Mouse (Mus musculus) neural tube, embryonic 12.5 days (tissue): ENCODE results near the gene Mansc4. TPM values are rescaled to one million over a fixed set of nuclear protein-coding genes. Genes with fewer than 3 reads are reported as not detected.

ENCODE experiments used
- ATAC-seq: fragments of 200-750 bp; cut with Nextera tagmentation; 2 replicates; pipeline ENCODE4 v1.8.0; 2017; ENCODE audit warnings: low read depth, mild to moderate bottlenecking, moderate TSS enrichment, moderate library complexity; ENCODE audit not compliant: low FRiP score
- H3K27ac ChIP-seq: fragments of 300-500 bp; sonication (generic); 2 replicates; pipeline ENCODE4 v1.5.1; 2016
- H3K27me3 ChIP-seq: fragments of 300-500 bp; sonication (generic); replicated peaks from 2 replicates; pipeline ENCODE4 v1.6.1; 2016; ENCODE audit warnings: mild to moderate bottlenecking
- H3K36me3 ChIP-seq: fragments of 300-500 bp; sonication (generic); 2 replicates; pipeline ENCODE4 v1.6.1; 2016; ENCODE audit warnings: mild to moderate bottlenecking
- H3K4me1 ChIP-seq: fragments of 300-500 bp; sonication (generic); 2 replicates; pipeline ENCODE4 v1.6.1; 2016
- H3K4me2 ChIP-seq: fragments of 300-500 bp; sonication (generic); replicated peaks from 2 replicates; pipeline ENCODE4 v1.6.1; 2016; ENCODE audit warnings: mild to moderate bottlenecking
- H3K4me3 ChIP-seq: fragments of 300-500 bp; sonication (generic); 2 replicates; pipeline ENCODE4 v1.5.1; 2016
- H3K9ac ChIP-seq: fragments of 300-500 bp; sonication (generic); 2 replicates; pipeline ENCODE4 v1.6.1; 2016; ENCODE audit warnings: mild to moderate bottlenecking
- H3K9me3 ChIP-seq: fragments of 300-500 bp; sonication (generic); 2 replicates; pipeline ENCODE4 v1.6.1; 2016; ENCODE audit warnings: mild to moderate bottlenecking
- WGBS: fragments of 180-500 bp; shearing (Covaris S2); methylation state at CpG from one replicate; pipeline ENCODE4 v1.1.7; 2016; 5-methylcytosine and 5-hydroxymethylcytosine counted together
- polyA plus RNA-seq: library from polyadenylated mRNA; unstranded; fragments of >200 nt; fragmentation: Nextera tagmentation; extraction: Ambion mirVana; gene quantifications from 2 replicates; pipeline ENCODE4 v1.2.1, GENCODE M21; 2016

Gene Mansc4
- 0.18 and 0.51 TPM in 2 replicates for polyA plus RNA-seq

- Histone ChIP-seq H3K27ac (no peak within 1 kb of the TSS), H3K36me3 (no peaks in the 10 kb centered on the region), H3K9me3 (no peaks in the 10 kb centered on the region), H3K4me2 (peak within 1 kb of the TSS; percentile 57), H3K4me3 (peak within 1 kb of the TSS; percentile 15; the same call in 1 of the 2 replicates), H3K27me3 (no peaks in the 10 kb centered on the region), H3K4me1 (peaks cover 9% of the 10 kb centered on the region), H3K9ac (0 out of 2 replicates have a peak within 1 kb of the TSS, but pooled peaks have one; percentile 26)
- ATAC-seq = no peak
- 6% methylated on average over 20 of the region's 20 CpGs for WGBS
Observed at GRCm38 (mm10) chr6:147086594-147087225, at the start of gene Mansc4. TSS of gene Mansc4 (minus strand) at chr6:147087032.

GRCm38 (mm10) chr6:147127239-147127638, 40.4 kb upstream of the Mansc4 start:
- no peak overlapping the region for H3K27ac ChIP-seq
- no peaks in the 10 kb centered on the region for H3K9me3 ChIP-seq
- H3K4me1 ChIP-seq = no peaks in the 10 kb centered on the region
- H3K36me3 ChIP-seq = no peaks in the 10 kb centered on the region
- H3K9ac ChIP-seq = no peak overlapping the region
- H3K4me3 ChIP-seq = no peak overlapping the region
- no peak for ATAC-seq
- H3K4me2 ChIP-seq = no peak overlapping the region
- no peaks in the 10 kb centered on the region for H3K27me3 ChIP-seq
- 93% methylated on average over 10 of the region's 10 CpGs for WGBS

GRCm38 (mm10) chr6:147121320-147121719, 34.5 kb upstream of the Mansc4 start:
- no peak for ATAC-seq
- H3K27me3 ChIP-seq = no peaks in the 10 kb centered on the region
- no peaks in the 10 kb centered on the region for H3K36me3 ChIP-seq
- no peak overlapping the region for H3K9ac ChIP-seq
- no peak overlapping the region for H3K4me3 ChIP-seq
- no peak overlapping the region for H3K4me2 ChIP-seq
- H3K27ac ChIP-seq = no peak overlapping the region
- H3K4me1 ChIP-seq = no peaks in the 10 kb centered on the region
- H3K9me3 ChIP-seq = no peaks in the 10 kb centered on the region
- 62% methylated on average over 6 of the region's 6 CpGs for WGBS

GRCm38 (mm10) chr6:147118190-147118589, 31.4 kb upstream of the Mansc4 start:
- 85% methylated on average over 3 of the region's 3 CpGs for WGBS
- Histone ChIP-seq H3K9me3 (no peaks in the 10 kb centered on the region), H3K27me3 (no peaks in the 10 kb centered on the region), H3K27ac (no peak overlapping the region), H3K4me3 (no peak overlapping the region), H3K4me2 (no peak overlapping the region), H3K9ac (no peak overlapping the region), H3K4me1 (no peaks in the 10 kb centered on the region), H3K36me3 (no peaks in the 10 kb centered on the region)
- ATAC-seq = no peak

- no peaks in the 10 kb centered on the region for H3K4me1 ChIP-seq
- no peak overlapping the region for H3K4me3 ChIP-seq
- WGBS = 96% methylated on average over 7 of the region's 7 CpGs
- H3K36me3 ChIP-seq = no peaks in the 10 kb centered on the region
- H3K27me3 ChIP-seq = no peaks in the 10 kb centered on the region
- H3K4me2 ChIP-seq = no peak overlapping the region
- no peak overlapping the region for H3K9ac ChIP-seq
- no peak for ATAC-seq
- H3K9me3 ChIP-seq = no peaks in the 10 kb centered on the region
- H3K27ac ChIP-seq = no peak overlapping the region
Observed at GRCm38 (mm10) chr6:147117764-147118163, 30.9 kb upstream of the Mansc4 start.

- Histone ChIP-seq H3K9ac (no peak overlapping the region), H3K36me3 (0 out of 2 replicates have a peak, but pooled peaks cover under 1% of the 10 kb centered on the region), H3K27ac (no peak overlapping the region), H3K9me3 (no peaks in the 10 kb centered on the region), H3K4me1 (no peaks in the 10 kb centered on the region), H3K27me3 (no peaks in the 10 kb centered on the region), H3K4me3 (no peak overlapping the region), H3K4me2 (no peak overlapping the region)
- ATAC-seq = peak; percentile 63; the same call in 1 of the 2 replicates
- 9% methylated on average over 10 of the region's 10 CpGs for WGBS
Observed at GRCm38 (mm10) chr6:147116579-147116978, 29.7 kb upstream of the Mansc4 start.

GRCm38 (mm10) chr6:147109283-147109682, 22.5 kb upstream of the Mansc4 start:
- no peak overlapping the region for H3K4me3 ChIP-seq
- no peaks in the 10 kb centered on the region for H3K9me3 ChIP-seq
- H3K36me3 ChIP-seq = peaks cover 29% of the 10 kb centered on the region
- no peak for ATAC-seq
- H3K9ac ChIP-seq = no peak overlapping the region
- H3K4me2 ChIP-seq = no peak overlapping the region
- 92% methylated on average over 7 of the region's 7 CpGs for WGBS
- no peak overlapping the region for H3K27ac ChIP-seq
- H3K4me1 ChIP-seq = no peaks in the 10 kb centered on the region
- H3K27me3 ChIP-seq = no peaks in the 10 kb centered on the region

GRCm38 (mm10) chr6:147106716-147107115, 19.9 kb upstream of the Mansc4 start:
- H3K36me3 ChIP-seq = peaks cover 34% of the 10 kb centered on the region
- H3K4me2 ChIP-seq = no peak overlapping the region
- WGBS = 92% methylated on average over 6 of the region's 6 CpGs
- H3K4me3 ChIP-seq = no peak overlapping the region
- no peak overlapping the region for H3K9ac ChIP-seq
- H3K27ac ChIP-seq = no peak overlapping the region
- H3K27me3 ChIP-seq = no peaks in the 10 kb centered on the region
- H3K9me3 ChIP-seq = no peaks in the 10 kb centered on the region
- no peaks in the 10 kb centered on the region for H3K4me1 ChIP-seq
- ATAC-seq = no peak

- ATAC-seq = no peak
- H3K4me3 ChIP-seq = no peak overlapping the region
- no peak overlapping the region for H3K9ac ChIP-seq
- H3K4me1 ChIP-seq = no peaks in the 10 kb centered on the region
- H3K36me3 ChIP-seq = peaks cover 31% of the 10 kb centered on the region
- no peaks in the 10 kb centered on the region for H3K9me3 ChIP-seq
- 97% methylated on average over 1 of the region's 1 CpGs for WGBS
- no peak overlapping the region for H3K27ac ChIP-seq
- no peak overlapping the region for H3K4me2 ChIP-seq
- no peaks in the 10 kb centered on the region for H3K27me3 ChIP-seq
Observed at GRCm38 (mm10) chr6:147105529-147105928, 18.7 kb upstream of the Mansc4 start.

GRCm38 (mm10) chr6:147102293-147102692, 15.5 kb upstream of the Mansc4 start:
- Histone ChIP-seq H3K4me3 (no peak overlapping the region), H3K27ac (no peak overlapping the region)
- 88% methylated on average over 3 of the region's 3 CpGs for WGBS

GRCm38 (mm10) chr6:147099458-147100277, 12.8 kb upstream of the Mansc4 start:
- H3K9me3 ChIP-seq = no peaks in the 10 kb centered on the region
- no peak overlapping the region for H3K9ac ChIP-seq
- peaks cover 2% of the 10 kb centered on the region; the same call in 1 of the 2 replicates for H3K4me1 ChIP-seq
- no peaks in the 10 kb centered on the region for H3K27me3 ChIP-seq
- H3K27ac ChIP-seq = no peak overlapping the region
- no peak overlapping the region for H3K4me2 ChIP-seq
- no peak for ATAC-seq
- no peak overlapping the region for H3K4me3 ChIP-seq
- H3K36me3 ChIP-seq = peaks cover 10% of the 10 kb centered on the region; the same call in 1 of the 2 replicates
- 79% methylated on average over 19 of the region's 19 CpGs for WGBS

More at GRCm38 (mm10) chr6:147102293-147102692, 15.5 kb upstream of the Mansc4 start:
- Histone ChIP-seq H3K36me3 (peaks cover 7% of the 10 kb centered on the region; the same call in 1 of the 2 replicates), H3K9me3 (no peaks in the 10 kb centered on the region), H3K9ac (no peak overlapping the region), H3K27me3 (no peaks in the 10 kb centered on the region), H3K4me1 (no peaks in the 10 kb centered on the region), H3K4me2 (no peak overlapping the region)
- no peak for ATAC-seq

- H3K4me2 ChIP-seq = no peak overlapping the region
- 51% methylated on average over 8 of the region's 8 CpGs for WGBS
- H3K9ac ChIP-seq = no peak overlapping the region
- H3K4me1 ChIP-seq = peaks cover 7% of the 10 kb centered on the region; the same call in 1 of the 2 replicates
- H3K9me3 ChIP-seq = no peaks in the 10 kb centered on the region
- H3K36me3 ChIP-seq = peaks cover 7% of the 10 kb centered on the region; the same call in 1 of the 2 replicates
- H3K27ac ChIP-seq = no peak overlapping the region
- no peaks in the 10 kb centered on the region for H3K27me3 ChIP-seq
- ATAC-seq = no peak
- H3K4me3 ChIP-seq = no peak overlapping the region
Observed at GRCm38 (mm10) chr6:147097346-147097929, 10.6 kb upstream of the Mansc4 start.
